Mouse (Mus musculus): ENCODE measurements around the gene Cdk10.
A peak's percentile ranks its signal among the peaks of the same experiment; 100 is the strongest.
"Not testable (repeated sequence)": the region's sequence is repeated elsewhere in the genome, so short reads cannot be mapped to it uniquely, and the experiment has no call there.

The Cdk10 gene

DNA sequence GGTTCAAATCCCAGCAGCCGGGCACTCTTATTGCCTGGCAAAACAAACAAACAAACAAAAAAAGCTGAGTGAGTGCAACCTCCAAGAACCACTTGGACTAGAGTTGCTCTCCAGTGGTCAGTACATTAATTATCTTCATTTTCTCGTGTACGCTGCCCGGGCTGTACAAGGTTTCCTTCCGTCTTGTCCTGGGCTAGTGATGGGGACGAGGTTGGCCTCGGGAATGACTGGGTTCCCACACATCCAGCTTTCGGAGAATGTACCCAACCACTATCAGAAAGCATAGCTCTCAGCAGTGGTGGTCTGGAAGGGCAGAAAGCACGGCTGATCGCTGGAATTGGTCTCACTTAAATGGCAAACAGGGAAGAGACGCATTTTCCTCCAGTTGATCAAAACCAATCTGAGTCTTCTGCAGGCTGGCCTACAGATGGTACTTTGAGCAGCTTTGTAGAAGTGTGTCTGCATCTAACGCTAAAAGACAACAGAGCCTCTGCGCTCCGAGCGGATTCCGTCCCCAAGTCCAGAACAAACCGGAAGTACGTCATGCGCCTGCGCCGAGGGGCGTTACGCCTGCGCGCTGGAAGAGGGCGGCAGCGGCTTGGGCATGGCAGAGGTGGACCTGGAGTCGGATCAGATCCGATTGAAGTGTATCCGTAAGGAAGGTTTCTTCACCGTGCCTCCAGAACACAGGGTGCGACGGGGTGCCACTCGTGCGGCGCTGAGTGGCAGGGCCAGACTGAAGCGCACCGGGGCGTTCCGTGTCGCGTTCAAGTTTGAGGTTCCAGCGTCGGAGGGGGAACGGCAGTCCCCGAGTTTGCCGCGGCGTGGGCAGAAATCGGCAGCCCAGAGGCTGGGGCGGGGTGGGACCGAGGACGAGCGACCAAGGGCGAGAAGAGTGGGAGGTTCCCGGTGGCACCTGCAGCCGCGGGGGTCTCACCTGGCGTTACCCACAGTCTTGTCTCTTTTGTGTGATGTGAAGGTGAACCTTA, at the start of gene Cdk10:
Gene Cdk10 (plus strand): TSS at position 565 of the 989 bp plus-strand sequence.
- peak; percentile 96 to 97 for DNase-seq

GRCm38 (mm10) chr8:123181391-123181790, 43.3 kb upstream of the Cdk10 start:
- DNase-seq: peak; percentile 81 to 91

GRCm38 (mm10) chr8:123185566-123186409, 38.9 kb upstream of the Cdk10 start, which contains the start of gene Dpep1:
Gene Dpep1, plus strand, starts transcription at chr8:123186242.
- peak; percentile 66 to 82 for DNase-seq

DNA sequence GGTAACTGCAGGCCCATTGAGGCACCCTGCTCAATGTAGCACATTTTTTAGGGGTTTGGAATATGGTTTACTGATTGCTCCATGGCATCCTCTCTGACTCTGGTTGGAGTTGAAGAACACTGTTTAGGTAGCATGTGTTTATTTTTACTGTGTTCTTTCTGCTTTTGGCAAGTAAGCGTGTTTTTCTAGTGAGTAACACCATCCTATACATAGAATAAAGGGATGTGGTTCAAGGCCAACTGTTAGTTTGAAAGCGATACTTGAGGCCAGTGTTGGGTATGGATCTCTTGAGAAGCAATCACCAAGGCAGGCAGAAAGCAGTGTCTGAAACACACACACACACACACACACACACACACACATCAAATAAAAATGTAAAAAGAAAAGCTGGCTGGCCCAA, 36.6 kb upstream of the Cdk10 start:
- no peak for DNase-seq

GRCm38 (mm10) chr8:123188841-123189240, 35.8 kb upstream of the Cdk10 start:
- peak in 1 of 2 experiments; percentile 33 for DNase-seq

DNA sequence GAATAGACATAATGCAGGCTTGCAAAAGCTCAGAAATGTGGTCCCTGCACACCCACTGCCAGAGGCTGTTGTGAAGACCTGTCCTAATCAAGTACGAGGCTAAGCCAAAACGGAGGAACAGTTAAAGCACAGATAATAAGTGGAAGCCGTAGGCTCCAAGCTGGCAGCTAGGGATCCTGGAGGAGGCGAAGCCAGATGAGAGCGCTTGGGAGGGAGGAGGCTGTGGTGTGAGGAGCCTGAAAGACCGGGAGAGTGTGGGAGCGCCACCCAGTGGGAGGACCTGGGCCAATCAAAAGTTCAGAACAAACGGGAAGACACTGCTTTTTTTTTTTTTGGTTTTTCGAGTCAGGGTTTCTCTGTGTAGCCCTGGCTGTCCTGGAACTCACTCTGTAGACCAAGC, 34.0 kb upstream of the Cdk10 start:
- DNase-seq: peak; percentile 87

DNA sequence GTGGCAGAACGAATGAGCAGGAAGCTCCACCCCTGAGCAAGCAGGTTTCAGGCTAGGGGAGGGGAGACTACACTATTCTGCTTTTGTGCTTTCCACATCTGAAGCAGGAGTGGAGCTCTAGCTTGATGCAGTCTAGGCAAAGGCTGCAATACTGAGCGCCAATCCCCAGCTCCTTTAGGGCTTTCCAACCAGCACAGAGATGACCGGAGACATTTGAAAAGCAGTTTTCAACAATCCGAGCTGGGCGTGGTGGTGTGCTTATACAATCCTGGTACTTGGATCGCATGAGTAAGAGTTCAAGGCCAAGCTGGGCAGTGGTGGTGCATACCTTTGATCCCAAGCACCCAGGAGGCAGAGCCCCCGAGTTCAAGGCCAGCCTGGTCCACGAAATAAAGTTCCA, 32.7 kb upstream of the Cdk10 start:
- DNase-seq: peak in 1 of 2 experiments; percentile 27

DNA sequence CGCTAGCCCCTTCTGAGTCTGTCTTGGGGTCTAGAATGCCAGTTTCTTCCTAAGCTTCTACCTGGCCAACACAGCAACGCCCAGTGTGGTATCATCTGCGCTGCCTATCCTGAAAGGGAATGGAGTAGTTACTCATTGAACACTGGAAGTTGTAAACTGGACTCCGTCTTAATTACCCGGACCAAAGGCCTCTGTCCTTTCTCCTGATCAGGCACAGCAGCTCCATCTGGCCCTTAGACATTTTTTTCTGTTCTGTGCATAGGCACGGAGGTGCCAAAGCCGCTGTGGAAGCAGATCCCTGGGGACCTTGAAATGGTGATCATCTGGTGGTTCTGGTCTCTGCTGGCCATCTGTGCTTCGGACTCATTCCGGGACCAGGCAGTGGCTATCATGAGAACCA, 30.9 kb upstream of the Cdk10 start:
- peak; percentile 38 to 62 for DNase-seq

- DNase-seq: not testable (repeated sequence)
Observed at GRCm38 (mm10) chr8:123197016-123197415, 27.6 kb upstream of the Cdk10 start.

DNA sequence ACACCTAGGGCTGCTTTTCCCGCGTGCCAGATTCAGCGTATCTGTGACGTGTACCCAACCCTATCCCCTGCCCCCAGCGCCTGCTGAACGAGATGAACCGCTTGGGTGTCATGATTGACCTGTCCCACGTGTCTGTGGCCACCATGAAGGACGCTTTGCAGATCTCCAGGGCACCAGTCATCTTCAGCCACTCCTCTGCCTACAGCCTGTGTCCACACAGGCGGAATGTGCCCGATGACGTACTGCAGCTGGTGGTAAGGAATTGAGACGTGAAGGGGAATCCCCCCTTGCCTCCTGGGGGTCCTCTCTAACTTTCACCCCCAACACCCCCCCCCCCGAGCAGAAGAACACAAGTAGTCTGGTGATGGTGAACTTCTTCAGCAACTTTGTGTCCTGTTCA, 24.8 kb upstream of the Cdk10 start:
- peak in 1 of 2 experiments; percentile 35 for DNase-seq

- DNase-seq: peak in 1 of 2 experiments; percentile 84
Observed at GRCm38 (mm10) chr8:123202288-123202687, 22.4 kb upstream of the Cdk10 start.

GRCm38 (mm10) chr8:123203571-123203970, 21.1 kb upstream of the Cdk10 start:
- DNase-seq: no peak

DNA sequence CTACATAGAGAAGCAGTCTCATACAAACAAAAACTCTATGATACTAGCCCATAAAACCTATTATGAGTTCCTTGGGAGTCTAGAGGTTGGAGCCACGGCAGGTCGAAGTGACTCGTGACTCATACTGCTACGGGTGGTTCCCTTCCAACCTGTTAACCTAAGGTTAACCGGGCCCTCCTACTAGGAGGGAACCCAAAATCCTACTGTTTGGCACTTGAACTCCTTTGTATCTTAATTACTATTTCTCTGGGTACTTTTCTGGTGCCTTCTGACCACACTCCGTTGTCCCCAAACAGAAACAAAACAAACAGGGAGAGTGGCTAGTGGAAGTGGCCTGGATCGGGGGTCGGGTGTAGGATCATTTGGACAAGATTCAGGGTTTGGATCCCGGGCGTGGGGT, 12.8 kb upstream of the Cdk10 start:
- DNase-seq: no peak

DNA sequence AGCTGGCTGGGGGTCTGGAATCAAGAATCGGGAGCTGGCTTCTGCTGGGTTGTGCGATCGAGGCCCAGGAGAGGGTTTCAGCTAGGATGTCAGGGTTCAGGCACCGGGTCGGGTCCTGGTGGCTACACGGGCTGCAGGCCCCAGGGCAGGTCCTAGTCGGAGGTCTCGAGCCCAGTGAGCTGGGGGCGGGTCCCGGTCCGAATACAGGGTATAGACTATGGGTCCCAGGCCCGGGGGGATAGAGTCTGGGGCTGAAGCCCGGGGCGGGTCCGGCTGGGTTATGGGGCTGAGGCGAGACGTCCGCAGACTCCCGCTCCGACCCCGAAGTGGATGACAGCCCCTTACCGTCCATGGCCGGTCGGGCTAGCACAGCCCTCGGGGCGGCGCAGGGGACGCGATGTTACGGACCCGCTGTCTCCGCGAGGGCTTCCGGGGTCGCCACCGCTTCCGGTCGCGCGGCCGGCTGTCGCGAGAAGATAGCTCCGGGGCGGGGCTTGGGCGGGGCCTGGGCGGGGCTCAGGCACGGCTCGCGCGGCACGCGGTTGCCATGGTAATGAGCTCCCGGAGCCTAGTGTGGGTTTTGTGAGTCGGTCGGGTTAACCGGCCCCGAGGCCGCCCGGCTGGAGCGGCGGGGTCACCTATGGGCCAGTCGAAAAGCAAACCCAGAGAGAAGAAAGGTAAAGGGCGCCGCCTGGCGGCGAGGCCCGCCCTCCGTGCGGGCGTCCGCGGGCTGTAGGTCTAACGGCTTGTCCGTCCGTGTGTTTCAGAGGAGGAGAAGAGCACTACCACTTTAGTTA, 12.1 kb upstream of the Cdk10 start, which contains the start of the genes Chmp1a and Spata33:
Gene Chmp1a (minus strand): TSS at position 443 of the 797 bp plus-strand sequence.
Gene Spata33 (plus strand): TSS at position 512 of the 797 bp plus-strand sequence.
- DNase-seq: peak; percentile 96 to 98

GRCm38 (mm10) chr8:123213118-123213772, 11.4 kb upstream of the Cdk10 start:
- DNase-seq: no peak

GRCm38 (mm10) chr8:123215430-123215829, 9.2 kb upstream of the Cdk10 start:
- no peak for DNase-seq

DNA sequence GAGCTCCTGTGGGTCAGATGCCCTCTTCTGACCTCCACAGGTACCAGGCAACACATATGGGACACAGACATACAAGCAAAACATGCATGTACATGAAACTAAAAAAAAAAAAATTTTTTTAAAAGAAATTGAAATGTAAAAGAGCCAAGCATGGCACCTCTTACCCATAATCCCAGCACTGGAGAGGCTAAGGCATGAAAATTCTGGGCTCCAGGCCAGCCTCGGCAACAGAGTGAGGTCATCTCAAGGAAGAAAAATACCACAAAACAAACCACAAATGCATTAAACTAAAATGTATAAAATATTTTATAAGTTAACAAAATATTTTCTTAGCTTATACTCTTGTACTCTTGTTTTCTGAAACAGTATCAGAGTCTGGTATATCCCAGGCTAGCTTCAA, 3.7 kb upstream of the Cdk10 start:
- DNase-seq: no peak

GRCm38 (mm10) chr8:123228416-123228815, 3.8 kb downstream of the Cdk10 start:
- no peak for DNase-seq

- DNase-seq: peak in 1 of 2 experiments; percentile 32
Observed at GRCm38 (mm10) chr8:123230326-123230725, 5.7 kb downstream of the Cdk10 start.

DNA sequence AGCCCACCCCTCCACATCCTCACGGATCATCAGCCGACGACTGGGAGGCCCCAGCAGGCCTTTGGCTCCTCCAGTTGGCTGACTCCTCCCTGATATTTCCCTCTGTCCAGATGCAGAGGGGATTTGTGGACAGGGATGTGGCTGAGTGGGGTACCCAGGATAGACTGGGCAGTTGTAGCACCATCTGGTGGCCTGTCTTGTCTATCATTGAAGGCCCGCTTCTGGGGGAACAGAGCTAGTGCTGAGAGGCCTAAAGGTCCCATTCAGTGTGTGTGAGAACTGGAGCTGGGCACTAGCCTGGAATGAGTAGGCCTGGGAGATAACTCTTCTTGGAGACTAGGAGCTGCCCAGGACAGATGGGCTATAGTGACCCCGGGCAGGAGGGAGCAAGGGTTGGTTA, 7.1 kb downstream of the Cdk10 start:
- DNase-seq: peak; percentile 24 to 51

DNA sequence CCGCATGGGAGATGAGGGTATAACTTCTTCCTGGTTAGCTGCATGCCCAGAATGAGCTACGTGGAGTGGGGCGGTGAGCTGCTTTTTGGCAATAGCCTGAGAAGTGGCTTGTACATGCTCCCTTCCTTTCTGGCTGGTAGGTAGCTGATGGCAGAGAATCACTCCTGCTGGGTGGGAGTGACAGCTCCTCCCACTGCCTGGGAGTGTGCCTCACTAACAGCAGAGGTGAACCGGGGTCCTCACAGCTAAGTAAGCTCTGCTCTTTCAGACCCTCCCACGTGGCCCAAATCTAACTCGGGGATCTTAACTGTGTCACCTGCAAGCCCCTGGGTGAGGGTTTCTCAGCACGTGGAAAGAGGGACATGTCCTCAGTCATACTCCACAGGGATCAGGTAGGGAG, 7.9 kb downstream of the Cdk10 start:
- DNase-seq: peak in 1 of 2 experiments; percentile 30

GRCm38 (mm10) chr8:123233300-123233699, 8.7 kb downstream of the Cdk10 start:
- DNase-seq: no peak

All from kidney, postnatal 25 days (tissue).